Mouse (Mus musculus) midbrain, postnatal 0 days (tissue): ENCODE measurements around the gene C2cd4a. TPM values are rescaled to one million over a fixed set of nuclear protein-coding genes. Genes with fewer than 3 reads are reported as not detected.

Experiments used
- ATAC-seq: fragments of 200-750 bp; cut with Nextera tagmentation; 2 replicates; pipeline ENCODE4 v1.8.0; 2017; ENCODE audit warnings: moderate number of reproducible peaks, mild to moderate bottlenecking, moderate TSS enrichment, moderate library complexity; ENCODE audit not compliant: low FRiP score
- DNase-seq: peaks from one replicate; pipeline ENCODE4 v3.0.0-alpha.2; 2015; ENCODE audit warnings: low spot score
- H3K27ac ChIP-seq: fragments of 300-500 bp; sonication (generic); 2 replicates; pipeline ENCODE4 v1.5.1; 2014; ENCODE audit warnings: low read depth, mild to moderate bottlenecking, low read length, mixed read lengths
- H3K27me3 ChIP-seq: fragments of 300-500 bp; sonication (generic); 2 replicates; pipeline ENCODE4 v1.6.1; 2014; ENCODE audit warnings: low read length, control low read depth, mixed read lengths; ENCODE audit not compliant: insufficient read depth
- H3K36me3 ChIP-seq: fragments of 300-500 bp; sonication (generic); 2 replicates; pipeline ENCODE4 v1.6.1; 2014; ENCODE audit warnings: low read length, control low read depth, mixed read lengths; ENCODE audit not compliant: insufficient read depth
- H3K4me1 ChIP-seq: fragments of 300-500 bp; sonication (generic); 2 replicates; pipeline ENCODE4 v1.6.1; 2014; ENCODE audit warnings: mild to moderate bottlenecking, control low read depth, antibody characterized with exemption, low read length, mixed read lengths; ENCODE audit not compliant: insufficient read depth
- H3K4me2 ChIP-seq: fragments of 300-500 bp; sonication (generic); 2 replicates; pipeline ENCODE4 v1.6.1; 2014; ENCODE audit warnings: low read depth, mild to moderate bottlenecking, low read length, mixed read lengths; ENCODE audit not compliant: poor library complexity, severe bottlenecking
- H3K4me3 ChIP-seq: fragments of 300-500 bp; sonication (generic); 2 replicates; pipeline ENCODE4 v1.5.1; 2014; ENCODE audit warnings: low read depth, mild to moderate bottlenecking, low read length, moderate library complexity
- H3K9ac ChIP-seq: fragments of 300-500 bp; sonication (generic); replicated peaks from 2 replicates; pipeline ENCODE4 v1.6.1; 2014; ENCODE audit warnings: mild to moderate bottlenecking, low read length, moderate library complexity, mixed read lengths; ENCODE audit not compliant: poor library complexity, severe bottlenecking
- H3K9me3 ChIP-seq: fragments of 300-500 bp; sonication (generic); 2 replicates; pipeline ENCODE4 v1.6.1; 2016; ENCODE audit warnings: low read length, control low read depth
- CTCF ChIP-seq: IDR thresholded peaks from 2 replicates; pipeline ENCODE4 v1.5.1; 2016; ENCODE audit warnings: antibody characterized with exemption, mild to moderate bottlenecking
- WGBS: fragments of 180-500 bp; shearing (Covaris S2); extraction: QIAGEN DNeasy Blood & Tissue Kit; methylation state at CpG from one replicate; pipeline ENCODE4 v1.1.7; 2014; 5-methylcytosine and 5-hydroxymethylcytosine counted together
- polyA plus RNA-seq: library from polyadenylated mRNA; unstranded; fragments of >200 nt; fragmentation: Nextera tagmentation; extraction: Ambion mirVana; gene quantifications from 2 replicates; pipeline ENCODE4 v1.2.1, GENCODE M21; 2015
- total RNA-seq: library from RNA; depleted of rRNA; stranded (reverse); fragments of >200 nt; gene quantifications from 2 replicates; pipeline ENCODE4 v1.2.3, GENCODE M21; 2014; rRNA removed

The C2cd4a gene
- total and polyA plus RNA-seq, 2 experiments from 2014 or later = 0.68 to 0.71 TPM

DNA sequence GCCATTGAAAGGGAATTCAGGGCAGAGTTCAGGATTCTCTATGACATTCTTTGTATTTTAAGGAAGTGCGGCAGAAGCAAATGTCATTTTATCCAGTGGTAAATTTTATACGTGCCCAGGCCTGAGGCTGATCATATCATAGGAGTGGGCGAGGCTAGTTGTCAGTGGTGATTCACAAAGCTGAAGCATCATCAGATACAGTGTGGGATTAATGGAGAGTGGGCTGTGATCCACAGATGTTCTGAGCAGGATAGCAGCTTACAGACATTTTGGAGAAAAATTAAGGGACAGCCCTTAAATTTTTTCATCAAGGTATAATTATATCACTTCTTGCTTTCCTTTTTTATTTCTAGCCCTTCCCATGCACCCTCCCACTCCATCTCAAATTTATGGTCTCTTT is 48.7 kb downstream of the C2cd4a start:
- H3K4me3 ChIP-seq = no peak overlapping the region
- WGBS = 80% methylated on average over 3 of the region's 3 CpGs
- H3K4me1 ChIP-seq = no peaks in the 10 kb centered on the region

DNA sequence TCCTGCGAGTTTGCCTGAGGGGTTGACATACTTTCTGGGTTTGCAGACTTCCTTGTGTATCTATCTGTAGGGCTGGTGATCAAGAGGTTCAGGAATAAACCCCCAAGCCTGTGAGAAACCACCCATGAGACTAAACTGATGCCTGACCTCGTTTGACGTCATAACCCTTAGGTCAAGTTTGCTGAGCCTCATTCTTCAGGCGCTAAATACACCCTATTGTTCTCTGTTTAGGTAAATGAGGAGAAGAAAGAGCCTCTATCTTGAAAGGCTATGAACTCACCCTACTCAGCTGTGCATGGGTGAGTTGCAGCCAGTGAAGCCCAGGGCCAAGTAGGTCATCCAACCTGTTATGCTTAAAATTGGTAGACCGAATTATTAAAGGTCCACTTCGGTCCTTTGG is 49.3 kb downstream of the C2cd4a start:
- no peak overlapping the region for H3K4me2 ChIP-seq
- no peak overlapping the region for H3K4me3 ChIP-seq
- no peak for TF ChIP-seq CTCF
- no peak for DNase-seq
- no peak overlapping the region for H3K9ac ChIP-seq
- no peak for ATAC-seq
- no peaks in the 10 kb centered on the region for H3K27me3 ChIP-seq
- WGBS = 78% methylated on average over 6 of the region's 6 CpGs
- no peaks in the 10 kb centered on the region for H3K4me1 ChIP-seq
- no peak overlapping the region for H3K27ac ChIP-seq
- H3K9me3 ChIP-seq = no peaks in the 10 kb centered on the region
- no peaks in the 10 kb centered on the region for H3K36me3 ChIP-seq

More for the DNA sequence above, 48.7 kb downstream of the C2cd4a start:
- H3K27me3 ChIP-seq = no peaks in the 10 kb centered on the region
- H3K27ac ChIP-seq = no peak overlapping the region
- H3K36me3 ChIP-seq = no peaks in the 10 kb centered on the region
- TF ChIP-seq CTCF = no peak
- H3K4me2 ChIP-seq = no peak overlapping the region
- no peak overlapping the region for H3K9ac ChIP-seq
- ATAC-seq = no peak
- no peak for DNase-seq
- H3K9me3 ChIP-seq = no peaks in the 10 kb centered on the region

Other genes starting within 250 kb of the C2cd4a start
- 4.2 and 5.1 TPM in 2 replicates for gene C2cd4b, start 72.9 kb downstream of the C2cd4a start, total RNA-seq
- 3.0 and 3.2 TPM in 2 replicates for gene C2cd4b, start 72.9 kb downstream of the C2cd4a start, polyA plus RNA-seq
- 31.5 and 42.8 TPM in 2 replicates for gene Vps13c, start 8.1 kb upstream of the C2cd4a start, total RNA-seq
- 6.8 and 8.4 TPM in 2 replicates for gene Vps13c, start 8.1 kb upstream of the C2cd4a start, polyA plus RNA-seq